ENCODE assay signal across 22 mouse cellular contexts in the genomic region with DNA sequence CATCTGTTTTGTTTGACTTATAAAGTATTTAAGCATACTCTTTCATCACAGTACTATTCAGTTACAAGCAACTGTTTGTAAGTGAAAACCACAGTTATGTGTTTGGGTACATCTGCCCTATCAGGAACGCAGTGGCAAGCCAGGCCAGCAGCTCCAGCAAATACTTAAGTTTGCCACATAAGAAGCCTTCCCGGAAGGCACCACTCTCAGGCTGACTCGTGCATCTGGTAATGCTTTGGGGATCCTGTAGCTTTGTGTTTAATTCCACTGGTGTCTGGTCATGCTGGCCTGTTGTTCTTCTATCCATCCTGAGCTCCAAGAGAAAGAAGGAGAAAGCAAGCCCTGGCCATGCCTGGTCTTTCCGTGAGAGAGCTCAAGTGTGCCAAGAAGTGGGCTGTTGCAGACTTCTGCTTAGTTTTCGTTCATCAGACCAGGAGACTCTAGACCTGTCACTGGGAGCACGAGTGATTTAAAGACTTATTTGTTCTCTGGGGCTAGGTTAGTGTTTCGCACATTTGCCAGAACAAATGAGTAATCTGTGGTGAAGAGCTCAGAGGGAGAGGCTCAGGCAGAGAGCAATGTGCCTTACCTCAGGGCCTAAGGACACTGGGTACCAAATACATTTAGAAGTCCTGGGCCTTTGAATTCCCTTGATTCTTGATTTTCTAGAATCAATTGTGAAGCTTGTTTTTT.
DNase-seq lines count a peak whose midpoint lies in the region; ATAC-seq and TF ChIP-seq lines count a peak whose summit lies in the region.
"Had no signal": no experiment of that assay in that cellular context is flagged by ENCODE, and none has a peak within 500 bp of the region (broad histone marks: within the 10 kb centered on the region; RNA-seq: fewer than 3 reads in every experiment).

No protein-coding gene starts in this region.

- peak overlapping the region; percentile 69 for H3K4me2 ChIP-seq in myocyte (ENCODE audit: low read depth)
- H3K4me2 ChIP-seq: forebrain, embryonic 13.5 days; heart, embryonic 15.5 days; hindbrain, embryonic 13.5 days; liver, embryonic 11.5 days had no signal

- CTCF ChIA-PET in Patski (lab: Charles Lee), result interaction anchor here (0.9 to 1.0 kb wide), 2 partner anchors 11 to 150 kb away, joined by 3 read pairs; no protein-coding TSS in a partner anchor

- no peak for TF ChIP-seq POLR2A in liver, adult 2 months (IDR thresholded peaks at IDR 0.05; ENCODE audit: extremely low read depth, insufficient read depth, low read length)
- TF ChIP-seq POLR2A in myocyte (IDR thresholded peaks at IDR 0.05; ENCODE audit: insufficient read length, low read depth), result no peak
- no peak for TF ChIP-seq POLR2A in cerebellum, adult 2 months (IDR thresholded peaks at IDR 0.05; ENCODE audit: borderline replicate concordance, insufficient read depth, low read length)

- ATAC-seq in Patski, result peak; percentile 47
- ATAC-seq: forebrain, embryonic 13.5 days; liver, postnatal 0 days; midbrain, embryonic 16.5 days had no signal

- no peak overlapping the region for H3ac ChIP-seq in myocyte (ENCODE audit: control insufficient read depth, insufficient read length)

- no peak overlapping the region for H3K27ac ChIP-seq in liver, adult 2 months (replicated peaks; ENCODE audit: insufficient read depth, low read depth, low read length)
- no peak overlapping the region for H3K27ac ChIP-seq in cerebellum, adult 2 months (ENCODE audit: insufficient read depth, low read length)
- H3K27ac ChIP-seq: forebrain, embryonic 13.5 days; heart, embryonic 15.5 days; hindbrain, embryonic 13.5 days; limb, embryonic 10.5 days; midbrain, embryonic 10.5 days had no signal

- no peaks in the 10 kb centered on the region for H3K27me3 ChIP-seq in liver, adult 2 months (ENCODE audit: control insufficient read depth, insufficient read depth, low read length)
- no peaks in the 10 kb centered on the region for H3K27me3 ChIP-seq in Patski
- no peaks in the 10 kb centered on the region for H3K27me3 ChIP-seq in myocyte (ENCODE audit: control insufficient read depth, insufficient read depth, insufficient read length)
- no peaks in the 10 kb centered on the region for H3K27me3 ChIP-seq in cerebellum, adult 2 months (ENCODE audit: control insufficient read depth, insufficient read depth, low read length)
- H3K27me3 ChIP-seq: forebrain, embryonic 13.5 days; heart, embryonic 15.5 days; hindbrain, embryonic 13.5 days had no signal

- TF ChIP-seq CTCF in liver, adult 2 months (IDR thresholded peaks at IDR 0.05; ENCODE audit: low read depth, low read length), result no peak
- TF ChIP-seq CTCF in Patski (IDR thresholded peaks at IDR 0.05), result no peak
- no peak for TF ChIP-seq CTCF in cerebellum, adult 2 months (IDR thresholded peaks at IDR 0.05; ENCODE audit: borderline replicate concordance, insufficient read depth, low read depth, low read length)

- peaks cover 12% of the 10 kb centered on the region; the same call in 1 of the 2 replicates for H3K79me2 ChIP-seq in liver, adult 2 months (ENCODE audit: control insufficient read depth, insufficient read depth, low read length)
- H3K79me2 ChIP-seq in myocyte (ENCODE audit: control insufficient read depth, insufficient read depth), result peaks cover 7% of the 10 kb centered on the region

- H3K36me3 ChIP-seq in liver, adult 2 months (ENCODE audit: control insufficient read depth, insufficient read depth, low read length), result no peaks in the 10 kb centered on the region
- H3K36me3 ChIP-seq in myocyte (ENCODE audit: control insufficient read depth, insufficient read depth), result no peaks in the 10 kb centered on the region
- H3K36me3 ChIP-seq: heart, embryonic 15.5 days; hindbrain, embryonic 13.5 days; limb, embryonic 10.5 days; midbrain, embryonic 10.5 days had no signal

- H3K9ac ChIP-seq in liver, adult 2 months (ENCODE audit: low read depth, low read length), result no peak overlapping the region
- H3K9ac ChIP-seq: forebrain, embryonic 13.5 days; heart, embryonic 15.5 days; hindbrain, embryonic 13.5 days; liver, postnatal 0 days had no signal

- POLR2A ChIA-PET in Patski (lab: Charles Lee), result interaction anchor here (0.5 to 1.2 kb wide), 2 partner anchors 75 to 107 kb away, joined by 3 to 5 read pairs; no protein-coding TSS in a partner anchor

- in situ Hi-C loops in Patski (cut with MboI; ENCODE audit: low pct_unique_long_range_greater_than_20kb), result no loop called here

- WGBS in liver, adult 2 months, result 70% methylated on average over 7 of the region's 7 CpGs
- 87% methylated on average over 7 of the region's 7 CpGs for WGBS in cerebellum, adult 2 months

- no peak overlapping the region for H3K4me3 ChIP-seq in liver, adult 2 months (ENCODE audit: insufficient read depth, low read depth, low read length)
- H3K4me3 ChIP-seq in myocyte, result no peak overlapping the region
- no peak overlapping the region for H3K4me3 ChIP-seq in cerebellum, adult 2 months (replicated peaks; ENCODE audit: insufficient read depth, low read depth, low read length)
- H3K4me3 ChIP-seq: forebrain, embryonic 13.5 days; heart, embryonic 15.5 days; hindbrain, embryonic 13.5 days; limb, embryonic 10.5 days; midbrain, embryonic 10.5 days had no signal

- H3K4me1 ChIP-seq in liver, adult 2 months (ENCODE audit: control insufficient read depth, insufficient read depth, low read length), result peaks cover 7% of the 10 kb centered on the region
- H3K4me1 ChIP-seq in cerebellum, adult 2 months (ENCODE audit: control insufficient read depth, insufficient read depth, low read length), result peaks cover 6% of the 10 kb centered on the region; the same call in 1 of the 2 replicates
- H3K4me1 ChIP-seq: hindbrain, embryonic 13.5 days; limb, embryonic 10.5 days had no signal

- peak; percentile 62 for DNase-seq in heart, adult 11 months
- no peak for DNase-seq in heart, adult 9 months (ENCODE audit: low spot score in 2 of 2)
- peak; percentile 38 for DNase-seq in liver, adult 2 months (ENCODE audit: extremely low read depth, low read depth, low spot score)
- DNase-seq in liver (no peak), Patski (ENCODE audit: low read depth, low spot score) (no peak)
- no peak for DNase-seq in cerebellum, adult 2 months
- no peak for DNase-seq in adrenal gland, postnatal 14 days
- DNase-seq: adrenal gland, adult 2 months; cerebellum, adult 11-12 months; gastrocnemius, postnatal 14 days; heart, adult 18-20 months; heart, postnatal 36 days; liver, postnatal 0 days; lung, postnatal 10 days had no signal

TF ChIP-seq in myocyte, 11 proteins besides CTCF, POLR2A, EP300 and RAD21:
- peak in 2 of 3 experiments; percentile 49 to 77 for TF ChIP-seq MYOG (IDR thresholded peaks at IDR 0.05; ENCODE audit: control insufficient read depth in 1 of 3, insufficient read depth in 1 of 3, insufficient read length in 2 of 3, low read depth in 2 of 3)
- peak; percentile 32; the same call in 1 of the 2 replicates for TF ChIP-seq CEBPB (IDR thresholded peaks at IDR 0.05; ENCODE audit: insufficient read depth, poor library complexity, severe bottlenecking)
- TF ChIP-seq MYOD1 (IDR thresholded peaks at IDR 0.05; ENCODE audit: control insufficient read depth in 1 of 3, insufficient read length in 2 of 3, low read depth in 2 of 3), result peak in 2 of 3 experiments; percentile 21 to 69
- TF ChIP-seq TCF3 (IDR thresholded peaks at IDR 0.05; ENCODE audit: insufficient read length, low read depth), result peak; percentile 27
- TF ChIP-seq MAX (IDR thresholded peaks at IDR 0.05; ENCODE audit: low read depth), result no peak
- no peak for TF ChIP-seq REST (IDR thresholded peaks at IDR 0.05; ENCODE audit: insufficient read depth, insufficient read length)

Comparison
In these comparisons a context has a peak if more than half of its experiments do, and no peak if none do; other contexts are left out.
1. DNase-seq: peak in heart, adult 11 months (single experiment) and liver, adult 2 months (single experiment); none in heart, adult 9 months (0 of 2), liver (single experiment), Patski (single experiment), cerebellum, adult 2 months (0 of 2) and adrenal gland, postnatal 14 days (single experiment).